Mouse (Mus musculus) cerebellum, adult 8-10 months (tissue): ENCODE measurements around the gene Spopl.
"Not testable (repeated sequence)": the region's sequence is repeated elsewhere in the genome, so short reads cannot be mapped to it uniquely, and the experiment has no call there.

Source experiments
- DNase-seq: peaks from one replicate; pipeline ENCODE4 v3.0.0; 2022

Spopl gene

GRCm38 (mm10) chr2:23571302-23572156 lies at the start of gene Spopl:
TSS of gene Spopl (minus strand) at chr2:23572106.
- DNase-seq, result peak; percentile 83

DNA sequence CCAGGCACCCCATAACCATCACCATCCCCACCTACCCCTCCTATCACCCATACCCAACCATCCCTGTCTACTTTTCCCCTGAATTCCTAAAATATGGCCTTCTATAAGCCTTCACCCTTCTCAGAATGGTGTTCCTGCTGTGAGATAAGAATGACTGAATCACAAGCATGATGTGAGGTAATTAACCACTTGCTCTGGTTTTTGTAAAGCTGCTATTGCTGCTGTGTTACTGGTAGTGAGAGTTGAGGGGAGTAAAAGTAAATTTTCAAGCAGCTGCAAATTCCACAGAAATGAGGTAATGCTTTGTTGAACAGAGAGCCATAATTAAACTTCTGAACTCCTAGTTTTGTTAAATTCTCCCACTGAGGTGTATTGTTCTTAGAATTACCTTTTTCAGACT lies 48.2 kb upstream of the Spopl start:
- no peak for DNase-seq

- DNase-seq, result no peak
Observed at GRCm38 (mm10) chr2:23617989-23618388, 46.1 kb upstream of the Spopl start.

DNA sequence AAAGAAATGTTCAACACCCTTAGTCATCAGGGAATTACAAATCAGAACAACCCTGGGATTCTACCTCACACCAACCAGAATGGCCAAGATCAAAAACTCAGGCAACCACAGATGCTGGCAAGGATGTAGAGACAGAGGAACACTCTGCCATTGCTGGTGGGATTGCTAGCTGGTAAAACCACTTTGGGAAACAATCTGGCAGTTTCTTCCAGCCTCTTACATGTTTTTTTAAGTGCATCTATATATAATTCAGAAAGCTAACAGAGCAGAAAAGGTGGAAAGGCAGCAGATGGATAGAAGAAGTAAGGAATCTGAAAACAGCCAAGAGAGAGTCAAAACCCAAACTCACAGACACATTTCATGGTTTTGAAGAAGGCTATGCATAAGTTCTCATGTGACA lies 33.5 kb upstream of the Spopl start:
- DNase-seq, result no peak

GRCm38 (mm10) chr2:23588769-23589168 lies 16.9 kb upstream of the Spopl start:
- DNase-seq, result no peak

- DNase-seq, result not testable (repeated sequence)
Observed at GRCm38 (mm10) chr2:23572157-23572532, 239 bp upstream of the Spopl start.

DNA sequence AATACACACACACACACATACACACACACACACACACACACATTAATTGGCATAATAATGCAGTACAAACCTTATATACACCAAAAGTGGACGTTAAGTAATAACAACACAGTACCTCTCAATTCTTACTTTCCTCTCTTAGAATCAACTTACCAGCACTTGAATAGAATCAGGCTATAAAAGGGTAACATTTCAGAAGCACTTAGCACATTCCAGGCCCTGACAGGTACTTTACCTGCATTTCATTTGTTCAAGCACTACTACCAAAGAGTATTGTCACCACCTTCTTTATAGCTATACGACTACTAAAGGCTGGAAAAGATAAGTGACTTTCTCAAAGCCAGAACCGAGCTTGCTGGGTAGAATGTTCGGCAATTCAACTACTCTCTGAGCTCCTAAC lies 1.3 kb downstream of the Spopl start:
- DNase-seq, result no peak

DNA sequence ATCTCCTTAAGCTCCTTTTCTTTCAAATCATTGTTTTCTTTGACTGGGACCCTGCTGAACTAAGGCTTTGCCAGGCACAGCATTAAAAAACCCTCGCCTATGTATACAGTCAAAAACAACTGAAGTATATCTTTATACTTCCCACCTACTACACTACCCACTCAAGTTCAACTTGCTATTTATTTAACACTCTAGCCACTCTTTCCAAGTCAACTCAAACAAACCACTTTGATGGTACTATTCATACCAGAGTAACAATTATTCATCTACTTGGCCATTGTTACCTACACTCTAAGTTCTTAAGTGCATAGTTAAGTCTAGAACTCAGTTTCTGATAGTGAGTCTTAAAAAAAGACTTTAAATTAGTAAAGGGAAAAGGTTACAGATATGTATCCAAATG lies 3.1 kb downstream of the Spopl start:
- no peak for DNase-seq

- DNase-seq, result no peak
Observed at GRCm38 (mm10) chr2:23565081-23565801, 6.7 kb downstream of the Spopl start.

- no peak for DNase-seq
Observed at GRCm38 (mm10) chr2:23562898-23563297, 9.0 kb downstream of the Spopl start.

DNA sequence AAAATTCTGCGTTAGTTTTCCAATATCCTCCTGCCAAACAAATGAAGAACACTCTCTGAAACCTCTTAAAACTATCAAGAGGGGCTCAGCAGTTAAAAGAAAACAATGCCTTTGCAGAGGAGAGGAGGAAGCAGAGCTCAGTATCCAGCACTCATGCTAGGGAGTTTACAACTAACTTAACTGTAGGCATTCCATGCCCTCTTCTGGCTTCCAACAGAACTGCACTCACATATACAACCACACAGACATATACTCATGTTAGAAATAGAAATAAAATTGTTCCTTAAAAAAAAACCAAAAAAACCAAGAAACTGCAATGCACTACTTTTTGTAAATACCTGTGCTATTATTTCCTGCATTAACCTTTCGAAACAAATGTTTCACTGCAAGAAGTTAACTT lies 12.7 kb downstream of the Spopl start:
- DNase-seq, result no peak

DNA sequence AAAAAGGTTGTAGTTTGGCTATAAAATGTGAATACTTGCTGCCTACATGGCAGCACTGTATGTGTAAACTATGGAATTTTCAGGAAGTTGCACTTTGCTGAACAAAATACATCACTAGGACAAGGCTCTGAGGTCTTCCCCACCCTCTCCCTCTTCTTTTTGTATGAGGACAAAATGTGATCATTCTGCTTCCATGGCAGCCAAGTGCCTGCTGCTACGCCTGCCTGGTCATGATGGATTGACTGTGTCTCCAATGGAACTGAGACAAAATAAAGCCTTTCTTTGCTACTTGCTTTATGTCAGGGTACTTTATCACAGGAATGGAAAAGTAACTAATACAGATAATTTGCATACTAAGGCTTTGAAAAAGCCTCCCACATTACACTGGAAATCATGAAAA lies 20.7 kb downstream of the Spopl start:
- DNase-seq, result no peak

DNA sequence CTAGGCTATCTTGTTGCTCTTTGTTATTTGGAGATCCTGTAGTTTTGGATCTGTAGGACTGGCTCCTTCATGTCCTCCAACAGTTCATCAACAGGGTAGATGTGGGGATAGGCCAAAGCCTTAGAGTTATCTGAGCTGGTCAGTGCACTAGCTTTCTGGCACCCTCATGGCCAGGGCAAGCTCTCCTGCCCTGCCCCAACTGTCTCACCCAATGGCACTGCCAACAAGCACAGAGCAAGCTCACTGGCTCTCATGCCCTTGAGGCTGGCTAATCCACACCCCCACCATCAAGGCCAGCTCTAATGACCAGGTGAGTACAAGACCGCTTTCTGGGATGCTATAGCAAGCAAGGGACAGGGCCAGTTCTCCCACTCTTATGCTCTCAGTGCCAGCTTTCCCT lies 24.7 kb downstream of the Spopl start:
- no peak for DNase-seq

GRCm38 (mm10) chr2:23539967-23540366 lies 31.9 kb downstream of the Spopl start:
- no peak for DNase-seq

GRCm38 (mm10) chr2:23527717-23528116 lies 44.2 kb downstream of the Spopl start:
- DNase-seq, result not testable (repeated sequence)

DNA sequence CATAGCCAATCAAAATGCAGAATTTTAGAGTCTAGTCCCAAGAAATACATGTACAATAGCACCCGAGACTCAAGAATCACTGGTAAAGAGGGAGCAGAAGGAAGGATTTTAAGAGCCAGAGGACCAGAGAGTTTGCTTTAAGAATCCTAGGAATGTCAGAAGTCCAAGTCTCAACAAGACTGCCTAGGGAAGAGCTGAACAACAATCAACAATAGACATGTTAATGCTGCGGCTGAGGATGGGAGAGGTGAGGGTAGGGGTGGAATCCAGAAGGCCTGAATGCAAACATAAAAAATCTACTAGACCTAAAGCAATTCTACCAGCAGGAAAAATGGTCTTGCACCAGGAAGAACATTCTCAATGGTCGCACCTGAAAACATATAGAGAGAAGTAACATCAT lies 66.8 kb downstream of the Spopl start:
- DNase-seq, result no peak

DNA sequence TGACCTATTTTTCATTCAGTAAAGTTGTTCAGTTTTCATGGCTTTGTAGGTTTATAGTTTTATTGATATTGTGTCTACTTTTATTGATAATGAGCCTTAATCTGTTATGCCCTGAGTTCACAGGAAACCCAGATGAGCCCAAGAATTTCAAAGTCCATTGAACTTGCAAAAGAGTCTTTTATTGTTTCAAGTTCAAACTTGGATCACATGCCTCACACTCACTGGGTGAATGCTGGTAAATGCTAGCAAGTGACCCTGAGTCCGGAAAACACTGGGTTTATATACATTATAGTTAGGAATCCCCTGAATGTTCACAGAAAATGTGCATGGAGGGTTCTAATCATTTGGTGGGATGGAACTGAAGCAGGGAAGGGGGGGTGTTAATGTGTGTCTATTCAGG lies 90.2 kb downstream of the Spopl start:
- no peak for DNase-seq

GRCm38 (mm10) chr2:23467471-23467870 lies 104.4 kb downstream of the Spopl start:
- no peak for DNase-seq

DNA sequence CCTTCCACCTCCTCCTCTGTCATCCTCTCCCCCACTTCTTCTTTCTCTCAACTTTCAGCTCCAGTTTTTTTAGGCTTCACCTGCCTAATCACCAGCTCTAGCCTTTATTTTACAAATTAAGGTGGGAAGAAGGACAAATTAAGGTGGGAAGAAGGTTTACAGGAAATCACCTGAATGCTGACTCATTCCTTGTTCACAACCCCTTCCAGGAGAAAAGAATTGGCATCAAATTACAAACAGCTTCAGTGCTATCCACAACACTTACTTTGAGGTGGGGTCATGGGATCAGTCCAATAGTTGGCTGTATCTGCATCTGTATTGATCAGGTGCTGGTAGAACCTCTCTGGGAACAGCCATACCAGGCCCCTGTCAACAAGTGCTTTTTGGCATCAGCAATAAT lies 114.5 kb downstream of the Spopl start:
- DNase-seq, result no peak
